22 mouse cellular contexts compared by ENCODE assay signal in genomic region chr14:64557453-64557852, GRCm38 (mm10).
DNase-seq lines count a peak whose midpoint lies in the region; ATAC-seq and TF ChIP-seq lines count a peak whose summit lies in the region.
"Had no signal": no experiment of that assay in that cellular context is flagged by ENCODE, and none has a peak within 500 bp of the region (broad histone marks: within the 10 kb centered on the region; RNA-seq: fewer than 3 reads in every experiment).

No protein-coding gene starts in this region.

- 68% methylated on average over 6 of the region's 6 CpGs for WGBS in heart, postnatal 0 days

- intact Hi-C loops in left cerebral cortex, postnatal 4 days (cut with DNase I) = no loop called here
- intact Hi-C loops in left cerebral cortex, postnatal 25 days (cut with DNase I) = no loop called here

- TF ChIP-seq EP300 in heart, postnatal 0 days (IDR thresholded peaks at IDR 0.05; ENCODE audit: low read depth) = no peak

- no peak overlapping the region for H3K4me2 ChIP-seq in heart, postnatal 0 days (ENCODE audit: low read depth, low read length)
- H3K4me2 ChIP-seq: embryonic facial prominence, embryonic 13.5 days; forebrain, embryonic 15.5 days; heart, embryonic 11.5 days; hindbrain, embryonic 13.5 days; limb, embryonic 12.5 days; liver, embryonic 15.5 days had no signal

- no peak overlapping the region for H3K4me3 ChIP-seq in heart, postnatal 0 days (ENCODE audit: low read depth, low read length)
- H3K4me3 ChIP-seq: embryonic facial prominence, embryonic 13.5 days; forebrain, embryonic 15.5 days; hindbrain, embryonic 13.5 days; limb, embryonic 12.5 days; liver, embryonic 15.5 days had no signal

- H3K9ac ChIP-seq in heart, postnatal 0 days (replicated peaks; ENCODE audit: low read depth, low read length) = no peak overlapping the region
- H3K9ac ChIP-seq: embryonic facial prominence, embryonic 13.5 days; forebrain, embryonic 15.5 days; hindbrain, embryonic 13.5 days; limb, embryonic 12.5 days; liver, embryonic 15.5 days had no signal

- H3K9me3 ChIP-seq in heart, postnatal 0 days (replicated peaks; ENCODE audit: control insufficient read depth, low read length) = no peaks in the 10 kb centered on the region
- H3K9me3 ChIP-seq: embryonic facial prominence, embryonic 13.5 days; forebrain, embryonic 15.5 days; hindbrain, embryonic 13.5 days; liver, embryonic 15.5 days had no signal

- no peaks in the 10 kb centered on the region for H3K4me1 ChIP-seq in heart, postnatal 0 days (ENCODE audit: control insufficient read depth, insufficient read depth)
- H3K4me1 ChIP-seq: embryonic facial prominence, embryonic 13.5 days; forebrain, embryonic 15.5 days; hindbrain, embryonic 13.5 days; limb, embryonic 12.5 days; liver, embryonic 15.5 days had no signal

- no peaks in the 10 kb centered on the region for H3K27me3 ChIP-seq in heart, postnatal 0 days (ENCODE audit: control insufficient read depth, insufficient read depth, low read length)
- H3K27me3 ChIP-seq: embryonic facial prominence, embryonic 13.5 days; forebrain, embryonic 15.5 days; hindbrain, embryonic 13.5 days; liver, embryonic 15.5 days had no signal

- no peaks in the 10 kb centered on the region for H3K36me3 ChIP-seq in heart, postnatal 0 days (replicated peaks; ENCODE audit: control insufficient read depth, insufficient read depth, low read length)
- H3K36me3 ChIP-seq: embryonic facial prominence, embryonic 13.5 days; forebrain, embryonic 15.5 days; hindbrain, embryonic 13.5 days; limb, embryonic 12.5 days; liver, embryonic 15.5 days had no signal

- DNase-seq in heart, postnatal 0 days (ENCODE audit: low spot score) = no peak
- no peak for DNase-seq in heart, adult 8-10 months (ENCODE audit: low spot score)
- DNase-seq in left cerebral cortex, postnatal 4 days = peak; percentile 53
- no peak for DNase-seq in left cerebral cortex, postnatal 25 days (ENCODE audit: low spot score in 2 of 2)
- DNase-seq in thymus, postnatal 4 days = peak; percentile 9
- no peak for DNase-seq in thymus, postnatal 14 days
- DNase-seq in urinary bladder, postnatal 14 days (ENCODE audit: low spot score) = no peak
- no peak for DNase-seq in frontal cortex, postnatal 10 days (ENCODE audit: low spot score in 2 of 2)
- DNase-seq: adrenal gland, adult 8-10 months; heart, postnatal 14 days; kidney, adult 11 months; kidney, postnatal 14 days; layer of hippocampus, adult 9-11 months; lung, postnatal 36 days; right cerebral cortex, adult 18-20 months; thymus, postnatal 36 days had no signal

- peak; percentile 18; the same call in 1 of the 2 replicates for TF ChIP-seq CTCF in heart, postnatal 0 days (IDR thresholded peaks at IDR 0.05; ENCODE audit: low read depth)

- H3K27ac ChIP-seq in heart, postnatal 0 days (ENCODE audit: low read depth) = no peak overlapping the region
- H3K27ac ChIP-seq: embryonic facial prominence, embryonic 13.5 days; forebrain, embryonic 15.5 days; hindbrain, embryonic 13.5 days; limb, embryonic 12.5 days; liver, embryonic 15.5 days had no signal

- no peak for ATAC-seq in heart, postnatal 0 days (ENCODE audit: insufficient read depth, low read depth)
- ATAC-seq: forebrain, embryonic 15.5 days had no signal

Comparison
In these comparisons a context has a peak if more than half of its experiments do, and no peak if none do; other contexts are left out.
1. DNase-seq: peak in left cerebral cortex, postnatal 4 days (single experiment) and thymus, postnatal 4 days (single experiment); none in heart, postnatal 0 days (single experiment), heart, adult 8-10 months (single experiment), left cerebral cortex, postnatal 25 days (0 of 2), thymus, postnatal 14 days (single experiment), urinary bladder, postnatal 14 days (single experiment) and frontal cortex, postnatal 10 days (0 of 2).